Mouse (Mus musculus) brown adipose tissue, adult 24 weeks (tissue): ENCODE results near the gene Wfdc1. TPM values are rescaled to one million over a fixed set of nuclear protein-coding genes. Genes with fewer than 3 reads are reported as not detected.

ENCODE experiments used
- H3K27ac ChIP-seq: fragments of 200-500 bp; replicated peaks from 2 replicates; pipeline ENCODE4 v1.5.1; 2012; ENCODE audit warnings: low read depth, mild to moderate bottlenecking, low read length
- H3K4me1 ChIP-seq: fragments of 200-500 bp; 2 replicates; pipeline ENCODE4 v1.6.1; 2012; ENCODE audit warnings: low read length, mixed read lengths; ENCODE audit not compliant: control insufficient read depth, insufficient read depth, insufficient read length
- H3K4me3 ChIP-seq: fragments of 200-500 bp; 2 replicates; pipeline ENCODE4 v1.5.1; 2012; ENCODE audit warnings: low read depth, mild to moderate bottlenecking, low read length, moderate library complexity; ENCODE audit not compliant: insufficient read depth
- polyA plus RNA-seq: library from polyadenylated mRNA; stranded (reverse); fragments of >200 nt; gene quantifications from 2 replicates; pipeline ENCODE4 v1.2.4, GENCODE M21; 2012; ENCODE audit not compliant: missing spikeins, insufficient read depth, insufficient read length

Gene Wfdc1
- 1.7 and 3.0 TPM in 2 replicates for polyA plus RNA-seq

GRCm38 (mm10) chr8:119666219-119666951 lies at the start of gene Wfdc1:
Gene Wfdc1, plus strand, starts transcription at chr8:119666365.
- Histone ChIP-seq H3K4me1 (0 out of 2 replicates have a peak, but pooled peaks cover 2% of the 10 kb centered on the region), H3K4me3 (peak within 1 kb of the TSS; percentile 5; the same call in 1 of the 2 replicates), H3K27ac (no peak within 1 kb of the TSS)

DNA sequence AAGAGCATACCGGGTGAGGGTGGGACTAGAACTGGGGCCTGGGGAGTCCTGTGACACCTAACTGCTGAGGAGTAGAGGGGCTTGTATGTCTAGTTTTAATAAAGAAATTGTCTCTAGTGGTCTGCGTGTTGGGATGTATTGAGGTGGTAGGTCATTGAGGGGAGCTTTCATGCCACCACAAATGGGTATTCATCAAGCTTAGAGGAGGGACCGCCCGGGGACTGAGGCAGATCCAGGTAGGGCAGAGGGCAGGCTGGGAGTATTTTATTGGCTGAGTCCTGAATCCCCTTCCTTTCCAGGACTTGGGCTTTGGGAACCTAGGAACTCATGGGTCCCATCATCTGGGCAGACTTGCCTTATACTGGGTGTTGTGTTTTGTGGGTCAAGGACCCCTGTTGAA lies 49.4 kb upstream of the Wfdc1 start:
- H3K4me3 ChIP-seq = no peak overlapping the region
- H3K27ac ChIP-seq = 0 out of 2 replicates have a peak overlapping the region, but pooled peaks have one; percentile 88
- peaks cover 9% of the 10 kb centered on the region for H3K4me1 ChIP-seq

DNA sequence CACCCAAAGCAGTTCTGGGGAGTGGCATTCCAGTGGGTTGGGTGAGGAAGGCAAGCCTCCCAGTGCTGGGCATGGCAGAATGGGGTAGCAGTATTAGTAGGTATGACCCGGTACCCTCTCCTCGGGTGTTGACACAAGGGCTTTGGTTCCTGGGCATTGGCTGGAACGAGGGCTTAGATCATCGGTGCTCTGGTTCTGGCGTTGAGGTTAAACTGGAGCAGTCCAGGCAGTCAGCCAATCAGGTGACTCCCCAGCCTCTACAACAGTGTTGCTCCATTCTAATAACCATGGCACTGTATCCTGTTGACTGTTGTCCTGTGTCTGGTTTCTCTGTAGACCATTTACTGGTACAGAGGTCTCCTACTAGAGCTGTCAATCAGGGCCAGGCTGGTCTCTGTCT lies 48.6 kb upstream of the Wfdc1 start:
- peaks cover 9% of the 10 kb centered on the region for H3K4me1 ChIP-seq
- peak overlapping the region; percentile 88 for H3K27ac ChIP-seq
- H3K4me3 ChIP-seq = no peak overlapping the region

GRCm38 (mm10) chr8:119618887-119619286 lies 47.3 kb upstream of the Wfdc1 start:
- Histone ChIP-seq H3K4me3 (no peak overlapping the region), H3K4me1 (peaks cover 9% of the 10 kb centered on the region), H3K27ac (no peak overlapping the region)

- Histone ChIP-seq H3K27ac (no peak overlapping the region), H3K4me3 (no peak overlapping the region), H3K4me1 (peaks cover 9% of the 10 kb centered on the region)
Observed at GRCm38 (mm10) chr8:119620116-119620840, 45.9 kb upstream of the Wfdc1 start.

- Histone ChIP-seq H3K4me1 (peaks cover 9% of the 10 kb centered on the region), H3K27ac (no peak overlapping the region), H3K4me3 (no peak overlapping the region)
Observed at GRCm38 (mm10) chr8:119620848-119621465, 45.2 kb upstream of the Wfdc1 start.

DNA sequence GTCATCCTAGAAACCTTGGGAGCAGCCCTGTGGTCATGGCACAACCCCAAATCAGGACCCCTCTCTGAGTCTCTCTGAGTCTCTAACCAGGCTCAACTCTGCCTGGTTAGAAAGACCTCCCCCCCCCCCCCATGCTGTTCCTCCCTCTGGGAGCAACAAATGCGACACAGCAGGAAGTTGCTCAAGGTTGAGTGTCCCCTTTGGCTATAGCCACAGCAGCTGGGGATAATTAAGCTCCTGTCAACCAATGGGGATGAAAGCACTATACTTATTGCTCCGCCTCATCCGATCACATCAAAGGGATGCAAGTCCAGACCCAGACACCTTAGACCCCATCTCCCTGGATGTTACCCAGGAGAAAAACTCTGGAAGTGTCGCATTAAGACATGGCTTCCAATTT lies 43.6 kb upstream of the Wfdc1 start:
- no peak overlapping the region for H3K27ac ChIP-seq

DNA sequence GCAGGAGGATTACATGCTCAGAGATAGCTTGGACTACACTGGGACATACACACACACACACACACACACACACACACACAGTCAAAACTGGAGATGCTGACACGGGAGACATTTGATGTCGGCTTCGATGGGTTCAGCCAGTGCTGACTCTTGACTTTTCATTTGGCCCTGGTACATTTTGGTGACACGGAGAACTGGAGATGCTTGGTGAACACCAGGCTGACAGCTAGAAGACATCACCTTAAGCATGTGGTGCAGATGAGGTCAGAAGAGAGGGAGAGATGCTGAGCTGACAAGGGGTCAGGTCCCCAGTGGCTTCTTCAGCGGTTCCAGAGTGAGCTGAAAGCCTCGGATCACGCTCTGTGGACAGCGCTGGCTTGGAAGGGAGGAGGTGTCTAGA lies 43.1 kb upstream of the Wfdc1 start:
- no peaks in the 10 kb centered on the region for H3K4me1 ChIP-seq
- H3K4me3 ChIP-seq = no peak overlapping the region
- H3K27ac ChIP-seq = no peak overlapping the region

More for the DNA sequence above, 43.6 kb upstream of the Wfdc1 start:
- no peak overlapping the region for H3K4me3 ChIP-seq
- H3K4me1 ChIP-seq = no peaks in the 10 kb centered on the region

- no peak overlapping the region for H3K4me3 ChIP-seq
- no peaks in the 10 kb centered on the region for H3K4me1 ChIP-seq
- H3K27ac ChIP-seq = no peak overlapping the region
Observed at GRCm38 (mm10) chr8:119623744-119624143, 42.4 kb upstream of the Wfdc1 start.

- H3K4me3 ChIP-seq = no peak overlapping the region
- no peak overlapping the region for H3K27ac ChIP-seq
- H3K4me1 ChIP-seq = no peaks in the 10 kb centered on the region
Observed at GRCm38 (mm10) chr8:119624916-119625315, 41.2 kb upstream of the Wfdc1 start.

DNA sequence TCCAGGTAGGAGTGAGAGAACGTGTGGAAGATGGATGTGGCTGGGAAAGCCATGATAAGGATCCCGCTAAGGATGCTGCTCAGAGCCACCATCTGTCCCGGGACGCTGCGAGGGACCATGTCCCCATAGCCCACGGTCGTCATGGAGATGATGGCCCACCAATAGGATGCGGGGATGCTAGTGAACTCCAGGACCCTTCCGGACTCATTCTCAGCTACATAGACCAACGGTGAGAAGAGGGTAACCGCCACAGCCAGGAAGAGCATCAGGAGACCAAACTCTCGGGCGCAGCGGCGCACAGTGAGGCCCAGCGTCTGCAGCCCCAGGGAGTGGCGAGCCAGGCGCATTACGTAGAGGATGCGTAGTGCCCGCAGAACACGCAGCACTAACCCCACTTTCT lies 40.4 kb upstream of the Wfdc1 start:
- no peak overlapping the region for H3K27ac ChIP-seq
- H3K4me1 ChIP-seq = no peaks in the 10 kb centered on the region
- no peak overlapping the region for H3K4me3 ChIP-seq

DNA sequence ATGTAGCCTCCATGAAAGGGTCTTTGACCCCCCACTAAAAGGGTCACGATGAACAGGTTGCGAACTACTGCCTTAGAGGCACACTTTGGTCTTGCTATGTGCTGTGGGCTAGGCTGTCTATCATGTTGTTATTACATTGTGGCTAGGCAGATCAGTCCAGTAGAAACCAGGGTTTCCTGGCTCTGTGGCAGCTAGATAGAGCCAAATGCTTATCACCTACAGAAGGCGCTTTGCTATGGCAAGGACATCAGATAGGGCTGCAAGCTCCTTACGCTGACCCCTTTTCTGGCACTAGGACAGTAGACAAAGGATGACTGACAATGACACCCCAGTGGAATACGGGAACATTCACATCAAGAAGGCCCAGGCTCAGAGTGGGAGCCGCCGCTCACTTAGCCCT lies 39.0 kb upstream of the Wfdc1 start:
- Histone ChIP-seq H3K4me3 (no peak overlapping the region), H3K27ac (no peak overlapping the region), H3K4me1 (no peaks in the 10 kb centered on the region)

- Histone ChIP-seq H3K4me3 (no peak overlapping the region), H3K27ac (no peak overlapping the region)
Observed at GRCm38 (mm10) chr8:119627613-119628359, 38.4 kb upstream of the Wfdc1 start.

GRCm38 (mm10) chr8:119630841-119631240 lies 35.3 kb upstream of the Wfdc1 start:
- Histone ChIP-seq H3K27ac (no peak overlapping the region), H3K4me1 (peaks cover 11% of the 10 kb centered on the region), H3K4me3 (no peak overlapping the region)

More at GRCm38 (mm10) chr8:119627613-119628359, 38.4 kb upstream of the Wfdc1 start:
- no peaks in the 10 kb centered on the region for H3K4me1 ChIP-seq

DNA sequence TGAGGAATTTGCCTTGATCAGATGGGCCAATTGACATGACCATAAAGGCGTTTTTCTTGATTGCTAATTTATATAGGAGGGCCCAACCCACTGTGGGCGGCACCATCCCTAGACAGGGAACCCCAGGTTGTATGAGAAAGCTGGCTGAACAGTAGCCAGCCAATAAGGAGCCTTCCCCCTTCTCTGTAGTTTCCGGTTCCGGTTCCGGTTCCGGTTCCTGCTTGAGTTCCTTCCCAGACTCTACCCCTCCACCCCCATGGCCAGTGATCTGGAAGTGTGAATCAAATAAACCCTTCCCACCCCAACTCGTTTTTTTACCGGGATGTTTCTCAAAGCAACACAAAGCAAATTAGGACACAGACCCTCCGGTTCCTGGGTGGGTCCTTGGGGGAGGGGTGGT lies 33.9 kb upstream of the Wfdc1 start:
- Histone ChIP-seq H3K4me1 (peaks cover 17% of the 10 kb centered on the region), H3K4me3 (no peak overlapping the region), H3K27ac (no peak overlapping the region)
